ENCODE assay signal across 10 mouse cellular contexts in the genomic region with DNA sequence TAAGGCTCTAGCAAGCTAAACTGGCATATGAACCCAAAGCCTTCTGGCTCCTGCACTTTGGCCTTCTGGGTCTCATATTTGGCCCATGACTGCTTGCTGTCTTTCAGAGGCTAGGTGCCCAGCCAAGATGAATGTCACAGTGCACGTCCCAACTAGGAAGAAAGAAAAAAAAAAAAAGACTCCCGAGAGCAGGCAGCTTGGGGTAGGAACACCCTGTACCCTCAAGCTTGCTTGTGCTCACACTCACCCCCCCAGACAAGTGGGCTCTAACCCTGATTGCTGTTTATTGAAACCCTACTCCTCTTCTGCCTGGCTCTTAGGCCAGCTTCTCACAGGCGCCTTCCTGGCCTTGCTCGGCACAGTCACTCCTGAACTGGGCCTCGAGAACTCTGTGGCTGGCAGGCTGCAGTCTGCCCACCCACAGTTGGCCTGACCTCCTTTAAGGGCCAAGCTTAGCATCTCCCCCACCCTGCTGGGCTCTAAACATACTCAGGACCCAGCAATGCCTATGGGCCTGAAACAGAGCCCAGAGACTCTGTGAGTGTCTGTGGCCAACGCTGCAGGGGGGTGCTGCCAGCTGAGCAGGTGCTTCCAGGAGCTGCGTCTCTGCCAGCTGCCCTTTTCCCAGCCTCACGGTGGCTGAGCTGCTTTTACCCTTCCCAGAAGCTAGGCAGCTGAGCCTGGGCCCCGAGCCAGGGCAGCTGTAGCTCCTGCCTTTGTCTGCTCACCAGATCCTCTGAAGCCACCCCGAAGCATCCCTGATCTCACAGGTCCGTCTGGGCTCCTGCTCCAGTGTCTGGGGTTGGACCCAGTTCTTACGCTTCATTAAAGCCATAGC. TPM values are rescaled to one million over a fixed set of nuclear protein-coding genes. Genes with fewer than 3 reads are reported as not detected.
DNase-seq lines count a peak whose midpoint lies in the region; ATAC-seq and TF ChIP-seq lines count a peak whose summit lies in the region.
"Had no signal": no experiment of that assay in that cellular context is flagged by ENCODE, and none has a peak within 500 bp of the region (broad histone marks: within the 10 kb centered on the region; RNA-seq: fewer than 3 reads in every experiment).

No protein-coding gene starts in this region.

- H3K4me2 ChIP-seq in kidney, embryonic 16.5 days (replicated peaks; ENCODE audit: low read depth, low read length), result no peak overlapping the region
- H3K4me2 ChIP-seq in embryonic facial prominence, embryonic 13.5 days, result no peak overlapping the region

- no peak for TF ChIP-seq POLR2A in kidney, adult 2 months (IDR thresholded peaks at IDR 0.05; ENCODE audit: low read depth, low read length)

- no peak overlapping the region for H3K27ac ChIP-seq in kidney, adult 2 months (ENCODE audit: insufficient read depth, low read depth, low read length)
- H3K27ac ChIP-seq in kidney, embryonic 16.5 days (ENCODE audit: low read length), result no peak overlapping the region
- H3K27ac ChIP-seq in embryonic facial prominence, embryonic 13.5 days, result 0 out of 2 replicates have a peak overlapping the region, but pooled peaks have one; percentile 39
- H3K27ac ChIP-seq in heart, embryonic 10.5 days, result peak overlapping the region; percentile 45; the same call in 1 of the 2 replicates

- no peaks in the 10 kb centered on the region for H3K27me3 ChIP-seq in kidney, adult 2 months (replicated peaks; ENCODE audit: control insufficient read depth, insufficient read depth, low read length)
- H3K27me3 ChIP-seq in kidney, embryonic 16.5 days (ENCODE audit: insufficient read depth, low read length), result no peaks in the 10 kb centered on the region
- no peaks in the 10 kb centered on the region for H3K27me3 ChIP-seq in embryonic facial prominence, embryonic 13.5 days
- no peaks in the 10 kb centered on the region for H3K27me3 ChIP-seq in heart, embryonic 10.5 days (ENCODE audit: insufficient read depth, poor library complexity, severe bottlenecking)

- WGBS in kidney, adult 2 months, result 47% methylated on average over 12 of the region's 12 CpGs
- 52% methylated on average over 12 of the region's 12 CpGs for WGBS in kidney, embryonic 16.5 days
- 37% methylated on average over 12 of the region's 12 CpGs for WGBS in embryonic facial prominence, embryonic 13.5 days
- WGBS in heart, embryonic 10.5 days, result 62% methylated on average over 12 of the region's 12 CpGs

- H3K4me1 ChIP-seq in kidney, adult 2 months (ENCODE audit: control insufficient read depth, insufficient read depth, low read length), result no peaks in the 10 kb centered on the region
- H3K4me1 ChIP-seq in kidney, embryonic 16.5 days (ENCODE audit: insufficient read depth, low read length), result no peaks in the 10 kb centered on the region
- peaks cover 8% of the 10 kb centered on the region for H3K4me1 ChIP-seq in embryonic facial prominence, embryonic 13.5 days
- H3K4me1 ChIP-seq in heart, embryonic 10.5 days, result peaks cover 25% of the 10 kb centered on the region

- no peaks in the 10 kb centered on the region for H3K9me3 ChIP-seq in kidney, embryonic 16.5 days (ENCODE audit: low read length)
- no peaks in the 10 kb centered on the region for H3K9me3 ChIP-seq in embryonic facial prominence, embryonic 13.5 days
- no peaks in the 10 kb centered on the region for H3K9me3 ChIP-seq in heart, embryonic 10.5 days

- H3K9ac ChIP-seq in kidney, embryonic 16.5 days (replicated peaks; ENCODE audit: low read length), result no peak overlapping the region
- H3K9ac ChIP-seq in embryonic facial prominence, embryonic 13.5 days, result 0 out of 2 replicates have a peak overlapping the region, but pooled peaks have one; percentile 7

- H3K36me3 ChIP-seq in kidney, adult 2 months (ENCODE audit: control insufficient read depth, insufficient read depth, low read length), result no peaks in the 10 kb centered on the region
- no peaks in the 10 kb centered on the region for H3K36me3 ChIP-seq in kidney, embryonic 16.5 days (ENCODE audit: insufficient read depth, low read length)
- no peaks in the 10 kb centered on the region for H3K36me3 ChIP-seq in embryonic facial prominence, embryonic 13.5 days
- H3K36me3 ChIP-seq in heart, embryonic 10.5 days, result no peaks in the 10 kb centered on the region

- H3K4me3 ChIP-seq in kidney, adult 2 months (ENCODE audit: insufficient read depth, low read depth, low read length), result no peak overlapping the region
- no peak overlapping the region for H3K4me3 ChIP-seq in kidney, embryonic 16.5 days (ENCODE audit: low read length)
- no peak overlapping the region for H3K4me3 ChIP-seq in embryonic facial prominence, embryonic 13.5 days
- H3K4me3 ChIP-seq in heart, embryonic 10.5 days, result no peak overlapping the region

- no peak for ATAC-seq in kidney, embryonic 16.5 days (ENCODE audit: low FRiP score, low TSS enrichment)
- ATAC-seq in embryonic facial prominence, embryonic 13.5 days (ENCODE audit: insufficient number of reproducible peaks, insufficient read depth, low FRiP score, low TSS enrichment, low read depth), result peak; percentile 49; the same call in 1 of the 2 replicates

- peak; percentile 83 for DNase-seq in kidney, adult 2 months
- peak; percentile 59 for DNase-seq in heart, embryonic 10.5 days (ENCODE audit: low spot score)
- DNase-seq in layer of hippocampus, postnatal 10 days (ENCODE audit: low spot score in 2 of 2), result peak; percentile 63 to 76
- DNase-seq in retina, postnatal 1 day, result peak; percentile 93
- no peak for DNase-seq in ovary, postnatal 36 days (ENCODE audit: low spot score)
- DNase-seq in thymus, postnatal 10 days (ENCODE audit: low spot score in 2 of 2), result no peak

- TF ChIP-seq CTCF in kidney, adult 2 months (conservative IDR thresholded peaks at IDR 0.05; ENCODE audit: insufficient read depth, insufficient read length, low read depth, low read length), result no peak

RNA-seq across cellular contexts. Expression of a gene that starts 9.5 kb away (rescaled TPM):
- polyA plus RNA-seq in kidney, adult 2 months (2012; rRNA removed), result 0.27 and 0.30 TPM in 2 replicates
- 0.34 and 0.63 TPM in 2 replicates for polyA plus RNA-seq in kidney, embryonic 16.5 days (2015; fragmentation: Nextera tagmentation; extraction: Ambion mirVana)
- not detected in 2 replicates for polyA plus RNA-seq in embryonic facial prominence, embryonic 13.5 days (2015; fragmentation: Nextera tagmentation; extraction: Ambion mirVana)
- not detected in 2 replicates for polyA plus RNA-seq in heart, embryonic 10.5 days (2016; fragmentation: Nextera tagmentation; extraction: Ambion mirVana)
- 100 to 1,000 TPM; 112 to 123 TPM for total RNA-seq in layer of hippocampus, postnatal 10 days (2021)
- total RNA-seq: common myeloid progenitor, adult 5-6 weeks had no signal
- polyA plus RNA-seq: stomach, embryonic 16.5 days had no signal

RNA-seq across cellular contexts. Expression of a gene that starts 33.0 kb away (rescaled TPM):
- polyA plus RNA-seq in kidney, adult 2 months (2012; rRNA removed), result 33.5 and 34.2 TPM in 2 replicates
- polyA plus RNA-seq in kidney, embryonic 16.5 days (2015; fragmentation: Nextera tagmentation; extraction: Ambion mirVana), result 5.7 and 6.8 TPM in 2 replicates
- polyA plus RNA-seq in embryonic facial prominence, embryonic 13.5 days (2015; fragmentation: Nextera tagmentation; extraction: Ambion mirVana), result 5.9 and 7.7 TPM in 2 replicates
- polyA plus RNA-seq in heart, embryonic 10.5 days (2016; fragmentation: Nextera tagmentation; extraction: Ambion mirVana), result 3.3 and 4.6 TPM in 2 replicates
- 10 to 100 TPM; 17.7 to 20.9 TPM for total RNA-seq in layer of hippocampus, postnatal 10 days (2021)

Comparison
In these comparisons a context has a peak if more than half of its experiments do, and no peak if none do; other contexts are left out.
1. DNase-seq: peak in kidney, adult 2 months (single experiment), heart, embryonic 10.5 days (single experiment), layer of hippocampus, postnatal 10 days (2 of 2) and retina, postnatal 1 day (single experiment); none in ovary, postnatal 36 days (single experiment) and thymus, postnatal 10 days (0 of 2).
2. H3K27ac ChIP-seq: peak in embryonic facial prominence, embryonic 13.5 days (single experiment) and heart, embryonic 10.5 days (single experiment); none in kidney, adult 2 months (single experiment) and kidney, embryonic 16.5 days (single experiment).